Mouse (Mus musculus) liver, adult 2 months (tissue): Measurements from ENCODE around the gene Ltbp2.

Source experiments
- CTCF ChIP-seq: fragments of 200-500 bp; IDR thresholded peaks from 2 replicates; pipeline ENCODE4 v1.5.1; 2011; ENCODE audit warnings: low read depth, low read length, control low read depth
- POLR2A ChIP-seq: fragments of 200-500 bp; IDR thresholded peaks from 2 replicates; pipeline ENCODE4 v1.6.1; 2011; ENCODE audit warnings: low read length, control low read depth; ENCODE audit not compliant: insufficient read depth; ENCODE audit errors: extremely low read depth

DNA sequence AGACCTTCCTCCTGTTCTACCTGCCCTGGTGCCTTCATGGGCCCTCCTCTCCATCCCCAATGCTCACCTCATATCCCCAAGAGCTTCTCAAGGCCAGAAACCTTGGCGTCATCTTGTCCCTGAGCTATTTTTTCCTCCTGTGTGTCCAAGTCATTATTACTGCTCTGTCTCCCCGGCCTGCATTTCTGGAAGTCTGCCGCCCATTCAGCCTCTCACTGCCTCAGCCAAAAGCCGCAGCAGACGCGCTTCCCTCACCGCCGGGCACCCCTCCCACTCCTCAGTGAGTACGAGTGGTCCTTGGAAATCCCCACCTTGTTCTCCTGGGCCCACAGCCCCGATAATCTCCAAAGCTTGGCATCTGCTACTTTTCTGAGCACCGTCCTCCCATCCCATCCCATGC is 3.8 kb upstream of the Ltbp2 start:
- TF ChIP-seq POLR2A = no peak
- no peak for TF ChIP-seq CTCF
